8 mouse cellular contexts compared by ENCODE assay signal in the genomic region with DNA sequence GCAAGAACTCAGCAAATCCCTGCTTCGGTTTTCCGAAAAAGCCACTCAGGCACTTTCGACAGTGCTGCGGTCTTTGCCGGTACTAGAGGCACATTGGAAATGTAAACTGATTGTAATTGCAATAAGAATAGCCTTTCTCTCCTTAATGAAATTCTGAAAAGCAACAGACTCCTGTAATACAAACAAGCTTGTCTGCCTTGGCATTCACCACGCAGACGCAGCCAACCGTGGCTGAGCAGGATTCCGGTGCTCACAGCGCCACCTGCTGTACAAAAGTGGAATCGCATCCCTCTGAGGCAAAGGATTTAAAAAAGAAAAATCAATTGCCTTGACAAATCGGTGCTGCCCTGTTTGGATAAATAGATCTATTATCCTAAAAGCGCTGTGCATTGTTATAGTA.
A peak's percentile ranks its signal among the peaks of the same experiment; 100 is the strongest.
DNase-seq lines count a peak whose midpoint lies in the region; ATAC-seq and TF ChIP-seq lines count a peak whose summit lies in the region.

No protein-coding gene starts in this region.

- H3K9me3 ChIP-seq in heart, embryonic 11.5 days (replicated peaks; ENCODE audit: control insufficient read depth, low read length) = no peaks in the 10 kb centered on the region
- H3K9me3 ChIP-seq in kidney, embryonic 15.5 days (replicated peaks) = no peaks in the 10 kb centered on the region
- H3K9me3 ChIP-seq in limb, embryonic 15.5 days = no peaks in the 10 kb centered on the region
- no peaks in the 10 kb centered on the region for H3K9me3 ChIP-seq in midbrain, postnatal 0 days (ENCODE audit: low read length)

- ATAC-seq in heart, embryonic 11.5 days (replicated peaks; ENCODE audit: insufficient number of reproducible peaks, low FRiP score, low TSS enrichment) = no peak
- peak; percentile 38; the same call in 1 of the 2 replicates for ATAC-seq in kidney, embryonic 15.5 days (replicated peaks; ENCODE audit: low FRiP score)
- no peak for ATAC-seq in limb, embryonic 15.5 days (ENCODE audit: insufficient number of reproducible peaks, low FRiP score, low TSS enrichment, low read depth)
- ATAC-seq in midbrain, postnatal 0 days (ENCODE audit: low FRiP score) = peak; percentile 64; the same call in 1 of the 2 replicates

- H3K27ac ChIP-seq in bone marrow macrophage, adult 2 months (ENCODE audit: insufficient read depth, low read depth, low read length) = no peak overlapping the region
- H3K27ac ChIP-seq in embryonic fibroblast, embryonic 13.5 days (ENCODE audit: insufficient read depth, low read length) = no peak overlapping the region
- no peak overlapping the region for H3K27ac ChIP-seq in heart, embryonic 11.5 days (ENCODE audit: low read depth, low read length)
- 0 out of 2 replicates have a peak overlapping the region, but pooled peaks have one; percentile 48 for H3K27ac ChIP-seq in kidney, embryonic 15.5 days
- no peak overlapping the region for H3K27ac ChIP-seq in limb, embryonic 15.5 days
- H3K27ac ChIP-seq in midbrain, postnatal 0 days (ENCODE audit: low read depth, low read length) = peak overlapping the region; percentile 75

- peaks cover 5% of the 10 kb centered on the region; the same call in 1 of the 2 replicates for H3K4me1 ChIP-seq in bone marrow macrophage, adult 2 months (ENCODE audit: control insufficient read depth, insufficient read depth, low read length)
- H3K4me1 ChIP-seq in embryonic fibroblast, embryonic 13.5 days (ENCODE audit: control insufficient read depth, insufficient read depth, low read length) = no peaks in the 10 kb centered on the region
- no peaks in the 10 kb centered on the region for H3K4me1 ChIP-seq in heart, embryonic 11.5 days (ENCODE audit: control insufficient read depth, insufficient read depth, low read length)
- peaks cover 12% of the 10 kb centered on the region for H3K4me1 ChIP-seq in kidney, embryonic 15.5 days
- peaks cover 3% of the 10 kb centered on the region; the same call in 1 of the 2 replicates for H3K4me1 ChIP-seq in limb, embryonic 15.5 days
- peaks cover 5% of the 10 kb centered on the region; the same call in 1 of the 2 replicates for H3K4me1 ChIP-seq in midbrain, postnatal 0 days (ENCODE audit: insufficient read depth, low read length)

- TF ChIP-seq POLR2A in bone marrow macrophage, adult 2 months (IDR thresholded peaks at IDR 0.05; ENCODE audit: borderline replicate concordance, low read depth, low read length) = no peak
- no peak for TF ChIP-seq POLR2A in embryonic fibroblast, embryonic 13.5 days (IDR thresholded peaks at IDR 0.05; ENCODE audit: low read depth, low read length)

- peak overlapping the region; percentile 65 for H3K4me2 ChIP-seq in heart, embryonic 11.5 days
- peak overlapping the region; percentile 75 for H3K4me2 ChIP-seq in kidney, embryonic 15.5 days
- peak overlapping the region; percentile 72 for H3K4me2 ChIP-seq in limb, embryonic 15.5 days
- H3K4me2 ChIP-seq in midbrain, postnatal 0 days (ENCODE audit: low read depth, low read length, poor library complexity, severe bottlenecking) = peak overlapping the region; percentile 57

- no peaks in the 10 kb centered on the region for H3K27me3 ChIP-seq in heart, embryonic 11.5 days (ENCODE audit: control insufficient read depth, insufficient read depth, low read length)
- H3K27me3 ChIP-seq in kidney, embryonic 15.5 days = no peaks in the 10 kb centered on the region
- H3K27me3 ChIP-seq in limb, embryonic 15.5 days = no peaks in the 10 kb centered on the region
- no peaks in the 10 kb centered on the region for H3K27me3 ChIP-seq in midbrain, postnatal 0 days (ENCODE audit: insufficient read depth, low read length)

- H3K4me3 ChIP-seq in bone marrow macrophage, adult 2 months (ENCODE audit: insufficient read depth, low read length) = peak overlapping the region; percentile 67
- peak overlapping the region; percentile 27 for H3K4me3 ChIP-seq in embryonic fibroblast, embryonic 13.5 days (ENCODE audit: insufficient read depth, low read length)
- H3K4me3 ChIP-seq in heart, embryonic 11.5 days (ENCODE audit: low read depth, low read length) = peak overlapping the region; percentile 45
- H3K4me3 ChIP-seq in kidney, embryonic 15.5 days (replicated peaks) = peak overlapping the region; percentile 46
- peak overlapping the region; percentile 44 for H3K4me3 ChIP-seq in limb, embryonic 15.5 days
- peak overlapping the region; percentile 34 for H3K4me3 ChIP-seq in midbrain, postnatal 0 days (ENCODE audit: low read depth, low read length)

- DNase-seq in 416B (ENCODE audit: low read depth) = peak; percentile 69
- DNase-seq in midbrain, postnatal 0 days (ENCODE audit: low spot score) = peak; percentile 91
- DNase-seq in spleen, postnatal 10 days (ENCODE audit: low spot score in 2 of 2) = peak; percentile 49 to 78

- peak; percentile 86 for TF ChIP-seq CTCF in bone marrow macrophage, adult 2 months (IDR thresholded peaks at IDR 0.05; ENCODE audit: low read depth, low read length)
- peak; percentile 96 for TF ChIP-seq CTCF in embryonic fibroblast, embryonic 13.5 days (IDR thresholded peaks at IDR 0.05; ENCODE audit: borderline replicate concordance, insufficient read depth, low read length)
- TF ChIP-seq CTCF in midbrain, postnatal 0 days (IDR thresholded peaks at IDR 0.05) = peak; percentile 99

- WGBS in heart, embryonic 11.5 days (ENCODE audit: insufficient replicate concordance) = 5% methylated on average over 13 of the region's 13 CpGs
- 2% methylated on average over 13 of the region's 13 CpGs for WGBS in kidney, embryonic 15.5 days
- 2% methylated on average over 13 of the region's 13 CpGs for WGBS in limb, embryonic 15.5 days
- WGBS in midbrain, postnatal 0 days = 2% methylated on average over 13 of the region's 13 CpGs

- no peaks in the 10 kb centered on the region for H3K36me3 ChIP-seq in heart, embryonic 11.5 days (ENCODE audit: control insufficient read depth, insufficient read depth, low read length)
- H3K36me3 ChIP-seq in kidney, embryonic 15.5 days = no peaks in the 10 kb centered on the region
- no peaks in the 10 kb centered on the region for H3K36me3 ChIP-seq in limb, embryonic 15.5 days
- no peaks in the 10 kb centered on the region for H3K36me3 ChIP-seq in midbrain, postnatal 0 days (ENCODE audit: insufficient read depth, low read length)

- H3K9ac ChIP-seq in heart, embryonic 11.5 days (ENCODE audit: low read depth, low read length) = peak overlapping the region; percentile 63; the same call in 1 of the 2 replicates
- peak overlapping the region; percentile 18; the same call in 1 of the 2 replicates for H3K9ac ChIP-seq in kidney, embryonic 15.5 days
- 0 out of 2 replicates have a peak overlapping the region, but pooled peaks have one; percentile 26 for H3K9ac ChIP-seq in limb, embryonic 15.5 days
- H3K9ac ChIP-seq in midbrain, postnatal 0 days (replicated peaks; ENCODE audit: low read length, poor library complexity, severe bottlenecking) = peak overlapping the region; percentile 51; the same call in 1 of the 2 replicates

Comparison
In these comparisons a context has a peak if more than half of its experiments do, and no peak if none do; other contexts are left out.
1. H3K27ac ChIP-seq: peak in kidney, embryonic 15.5 days (single experiment) and midbrain, postnatal 0 days (single experiment); none in bone marrow macrophage, adult 2 months (single experiment), embryonic fibroblast, embryonic 13.5 days (single experiment), heart, embryonic 11.5 days (single experiment) and limb, embryonic 15.5 days (single experiment).
2. ATAC-seq: peak in kidney, embryonic 15.5 days (single experiment) and midbrain, postnatal 0 days (single experiment); none in heart, embryonic 11.5 days (single experiment) and limb, embryonic 15.5 days (single experiment).
3. Peak in every context shown above with its lines, with median percentiles within 50 percentile points of each other: DNase-seq, H3K4me3 ChIP-seq, CTCF ChIP-seq, H3K4me2 ChIP-seq and H3K9ac ChIP-seq.